Mouse (Mus musculus): ENCODE measurements around the gene Eif6.

Gene Eif6

GRCm38 (mm10) chr2:155820779-155821178, 5.9 kb downstream of the Eif6 start:
- no peak for DNase-seq

- no peak for DNase-seq
Observed at GRCm38 (mm10) chr2:155819449-155820251, 7.1 kb downstream of the Eif6 start.

DNA sequence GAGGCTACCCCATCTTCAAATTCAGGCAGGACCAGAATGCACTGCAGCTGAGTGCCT, 7.5 kb downstream of the Eif6 start, which contains the start of gene BC029722:
Gene BC029722, minus strand, starts transcription at position 35 of the 57 bp plus-strand sequence.
- no peak for DNase-seq

- DNase-seq: peak; percentile 94
Observed at GRCm38 (mm10) chr2:155818596-155819391, 7.9 kb downstream of the Eif6 start.

- DNase-seq: no peak
Observed at GRCm38 (mm10) chr2:155817301-155818245, 9.2 kb downstream of the Eif6 start.

DNA sequence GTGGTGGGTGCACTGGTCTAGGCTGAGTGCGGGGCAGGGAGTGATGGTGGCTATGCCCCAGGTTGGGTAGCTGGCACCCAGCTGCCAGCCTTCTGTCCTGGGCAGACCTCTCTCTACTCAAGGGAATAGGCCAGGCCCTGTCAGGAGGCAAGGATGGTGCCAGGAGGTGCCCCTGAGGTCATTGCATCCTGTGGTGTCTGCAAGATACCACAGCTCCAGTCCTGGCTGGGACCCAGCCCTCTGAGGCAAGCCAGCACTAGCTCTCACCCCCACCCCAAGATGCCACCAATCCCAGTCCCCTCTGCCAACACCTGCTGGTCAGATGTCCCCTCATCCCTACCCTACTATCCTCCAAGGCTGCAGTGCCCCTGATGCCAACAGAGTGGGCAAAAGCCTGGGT, 10.5 kb downstream of the Eif6 start:
- DNase-seq: no peak

GRCm38 (mm10) chr2:155814829-155815228, 11.9 kb downstream of the Eif6 start:
- no peak for DNase-seq

DNA sequence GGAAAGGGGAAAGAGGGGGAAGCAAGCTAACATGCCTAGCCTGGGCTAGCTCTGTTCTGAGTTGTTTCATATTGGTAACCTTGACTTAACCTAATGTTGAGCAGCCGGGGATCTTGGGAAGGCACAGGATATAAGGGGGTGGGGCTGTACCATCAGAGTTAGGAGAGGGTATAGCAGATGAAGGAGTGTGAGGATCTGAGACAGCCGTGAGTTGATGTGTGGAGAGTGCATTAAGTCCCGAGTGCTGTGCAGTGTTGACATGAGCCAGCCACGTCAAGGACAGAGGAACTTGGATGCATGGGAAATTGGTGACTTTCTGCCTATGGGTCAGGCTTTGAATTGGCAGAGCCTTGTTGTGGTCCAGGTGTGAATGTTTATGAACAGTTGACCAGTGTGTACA, 14.1 kb downstream of the Eif6 start:
- DNase-seq: no peak

GRCm38 (mm10) chr2:155811821-155812396, 14.8 kb downstream of the Eif6 start:
- DNase-seq: peak; percentile 81

- DNase-seq: no peak
Observed at GRCm38 (mm10) chr2:155809620-155810019, 17.1 kb downstream of the Eif6 start.

DNA sequence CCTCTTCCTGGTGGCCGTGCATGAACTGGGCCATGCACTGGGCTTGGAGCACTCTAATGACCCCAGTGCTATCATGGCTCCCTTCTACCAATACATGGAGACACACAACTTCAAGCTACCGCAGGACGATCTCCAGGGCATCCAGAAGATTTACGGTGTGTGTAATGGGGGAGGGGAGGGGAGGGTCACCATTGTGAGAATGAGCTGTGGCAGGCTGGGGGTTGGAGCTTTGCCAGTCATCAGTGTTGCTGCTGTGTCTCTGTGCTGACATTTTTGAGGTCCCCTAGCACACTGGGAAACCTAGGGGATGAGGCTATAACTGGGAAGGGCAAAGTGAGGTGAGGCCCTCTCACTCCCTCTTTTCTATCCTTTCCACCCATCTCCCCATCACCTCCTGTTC, 19.3 kb downstream of the Eif6 start:
- DNase-seq: no peak

GRCm38 (mm10) chr2:155806548-155806947, 20.2 kb downstream of the Eif6 start:
- DNase-seq: no peak

DNA sequence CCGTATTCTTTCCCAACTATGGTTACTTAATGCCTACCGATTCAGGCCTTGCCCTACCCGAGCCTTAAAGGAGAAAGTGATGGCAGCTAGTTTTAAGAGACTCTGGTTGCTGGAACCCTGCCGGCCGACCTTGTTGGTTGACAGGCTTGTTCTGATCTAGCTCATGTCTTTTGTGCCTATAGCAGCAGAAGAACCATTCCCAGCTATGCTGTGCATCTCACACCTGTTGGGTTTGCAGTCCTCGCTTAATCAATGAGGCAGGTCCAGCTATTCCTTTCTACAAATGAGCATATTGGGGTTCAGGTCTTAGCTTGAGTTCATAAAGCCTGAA, 20.8 kb downstream of the Eif6 start:
- DNase-seq: no peak

- no peak for DNase-seq
Observed at GRCm38 (mm10) chr2:155805231-155805924, 21.3 kb downstream of the Eif6 start.

- DNase-seq: no peak
Observed at GRCm38 (mm10) chr2:155804053-155804452, 22.7 kb downstream of the Eif6 start.

- DNase-seq: no peak
Observed at GRCm38 (mm10) chr2:155802761-155803160, 24.0 kb downstream of the Eif6 start.

GRCm38 (mm10) chr2:155798613-155799012, 28.1 kb downstream of the Eif6 start:
- DNase-seq: no peak

- no peak for DNase-seq
Observed at GRCm38 (mm10) chr2:155794674-155795445, 31.9 kb downstream of the Eif6 start.

DNA sequence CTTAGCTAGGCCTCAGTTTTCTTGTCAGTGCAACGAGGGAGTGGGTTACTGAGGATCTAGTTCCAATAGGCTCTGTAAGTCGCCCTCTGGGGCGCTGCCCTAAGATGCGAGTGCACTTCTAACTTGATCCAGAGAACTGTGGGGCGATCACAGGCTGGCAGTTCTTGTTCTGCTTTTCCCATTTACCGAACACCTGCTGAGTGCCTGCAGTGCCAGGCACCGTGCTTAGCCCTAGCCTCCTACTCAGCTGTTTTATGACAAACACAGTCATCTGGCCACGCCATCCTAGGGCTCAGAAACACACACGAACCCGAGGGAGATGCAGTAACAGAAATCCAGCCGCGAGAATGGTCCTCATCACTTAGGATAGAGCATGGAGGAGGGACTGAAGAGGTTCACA, 33.8 kb downstream of the Eif6 start:
- DNase-seq: no peak

GRCm38 (mm10) chr2:155787949-155788931, 38.5 kb downstream of the Eif6 start:
- no peak for DNase-seq

DNA sequence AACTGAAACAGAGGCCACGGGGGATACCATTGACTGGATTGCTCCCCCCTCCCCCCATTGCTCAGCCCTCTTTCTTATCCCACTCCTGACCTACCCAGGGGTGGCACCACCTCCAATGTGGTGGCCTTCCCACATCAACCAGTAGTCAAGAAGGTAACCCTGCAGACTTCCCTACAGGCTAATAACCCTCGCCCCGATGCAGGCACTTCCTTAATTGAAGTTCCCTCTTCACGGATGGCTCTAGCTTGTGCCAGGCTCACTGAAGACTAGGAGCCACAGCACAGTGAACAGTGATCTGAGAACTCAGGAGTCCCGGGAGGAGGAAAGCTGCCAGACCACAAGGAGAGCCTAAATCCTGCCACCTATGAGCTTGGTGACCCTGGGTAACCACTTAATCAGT, 39.8 kb downstream of the Eif6 start:
- DNase-seq: no peak

All from right cerebral cortex, postnatal 25 days (tissue).